Mouse (Mus musculus) neural tube, embryonic 12.5 days (tissue): ENCODE data around the gene Zfp423. TPM values are rescaled to one million over a fixed set of nuclear protein-coding genes. Genes with fewer than 3 reads are reported as not detected.
A peak's percentile ranks its signal among the peaks of the same experiment; 100 is the strongest.

Experiments used
- ATAC-seq: fragments of 200-750 bp; cut with Nextera tagmentation; 2 replicates; pipeline ENCODE4 v1.8.0; 2017; ENCODE audit warnings: low read depth, mild to moderate bottlenecking, moderate TSS enrichment, moderate library complexity; ENCODE audit not compliant: low FRiP score
- H3K27ac ChIP-seq: fragments of 300-500 bp; sonication (generic); 2 replicates; pipeline ENCODE4 v1.5.1; 2016
- H3K27me3 ChIP-seq: fragments of 300-500 bp; sonication (generic); replicated peaks from 2 replicates; pipeline ENCODE4 v1.6.1; 2016; ENCODE audit warnings: mild to moderate bottlenecking
- H3K36me3 ChIP-seq: fragments of 300-500 bp; sonication (generic); 2 replicates; pipeline ENCODE4 v1.6.1; 2016; ENCODE audit warnings: mild to moderate bottlenecking
- H3K4me1 ChIP-seq: fragments of 300-500 bp; sonication (generic); 2 replicates; pipeline ENCODE4 v1.6.1; 2016
- H3K4me2 ChIP-seq: fragments of 300-500 bp; sonication (generic); replicated peaks from 2 replicates; pipeline ENCODE4 v1.6.1; 2016; ENCODE audit warnings: mild to moderate bottlenecking
- H3K4me3 ChIP-seq: fragments of 300-500 bp; sonication (generic); 2 replicates; pipeline ENCODE4 v1.5.1; 2016
- H3K9ac ChIP-seq: fragments of 300-500 bp; sonication (generic); 2 replicates; pipeline ENCODE4 v1.6.1; 2016; ENCODE audit warnings: mild to moderate bottlenecking
- H3K9me3 ChIP-seq: fragments of 300-500 bp; sonication (generic); 2 replicates; pipeline ENCODE4 v1.6.1; 2016; ENCODE audit warnings: mild to moderate bottlenecking
- WGBS: fragments of 180-500 bp; shearing (Covaris S2); methylation state at CpG from one replicate; pipeline ENCODE4 v1.1.7; 2016; 5-methylcytosine and 5-hydroxymethylcytosine counted together
- polyA plus RNA-seq: library from polyadenylated mRNA; unstranded; fragments of >200 nt; fragmentation: Nextera tagmentation; extraction: Ambion mirVana; gene quantifications from 2 replicates; pipeline ENCODE4 v1.2.1, GENCODE M21; 2016

Gene Zfp423
- polyA plus RNA-seq, 1 experiment from 2014 or later, result 48.5 TPM

DNA sequence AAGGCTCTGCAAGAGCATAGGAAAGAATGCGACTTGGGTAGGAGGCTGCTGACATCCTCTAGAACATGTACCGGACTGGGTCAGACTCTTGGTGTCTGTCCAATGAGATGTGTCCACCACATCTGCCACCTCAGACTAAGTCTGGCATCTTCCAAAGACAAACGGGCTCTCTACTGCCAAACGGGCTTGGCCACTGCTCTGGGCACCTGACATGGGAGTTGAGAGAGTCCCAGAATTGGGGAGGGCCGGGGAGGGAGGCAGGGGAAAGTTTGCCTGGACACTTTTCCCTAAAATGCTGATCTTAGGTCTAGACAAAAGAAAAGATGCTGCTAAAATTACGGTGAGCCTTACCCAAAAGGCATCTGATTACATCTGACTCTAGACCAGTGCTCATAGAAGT lies 36.5 kb downstream of the Zfp423 start:
- H3K9me3 ChIP-seq, result no peaks in the 10 kb centered on the region
- ATAC-seq, result no peak
- peaks cover 2% of the 10 kb centered on the region; the same call in 1 of the 2 replicates for H3K36me3 ChIP-seq
- H3K4me3 ChIP-seq, result no peak overlapping the region
- no peak overlapping the region for H3K4me2 ChIP-seq
- no peak overlapping the region for H3K9ac ChIP-seq
- no peaks in the 10 kb centered on the region for H3K27me3 ChIP-seq
- 89% methylated on average over 6 of the region's 6 CpGs for WGBS
- H3K27ac ChIP-seq, result no peak overlapping the region
- H3K4me1 ChIP-seq, result peaks cover 31% of the 10 kb centered on the region

DNA sequence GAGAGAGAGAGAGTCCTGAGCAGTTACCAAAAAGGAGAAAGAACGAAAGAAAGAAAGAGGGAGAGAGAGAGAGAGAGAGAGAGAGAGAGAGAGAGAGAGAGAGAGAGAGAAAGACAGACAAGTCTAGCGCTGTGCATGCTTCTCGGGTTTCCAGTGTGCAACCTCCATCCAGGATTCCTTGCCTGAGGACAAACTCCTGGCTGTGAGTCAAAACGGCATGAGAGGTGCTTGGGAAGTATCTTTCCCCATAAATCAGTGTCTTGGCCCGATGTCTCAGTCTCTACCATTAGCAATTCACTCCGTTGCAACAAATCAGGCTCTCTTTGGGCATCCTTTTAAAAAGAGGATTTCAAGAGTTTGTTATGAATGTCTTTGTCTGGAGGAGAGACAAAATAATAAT lies 36.9 kb downstream of the Zfp423 start:
- 56% methylated on average over 6 of the region's 6 CpGs for WGBS
- no peak overlapping the region for H3K27ac ChIP-seq

DNA sequence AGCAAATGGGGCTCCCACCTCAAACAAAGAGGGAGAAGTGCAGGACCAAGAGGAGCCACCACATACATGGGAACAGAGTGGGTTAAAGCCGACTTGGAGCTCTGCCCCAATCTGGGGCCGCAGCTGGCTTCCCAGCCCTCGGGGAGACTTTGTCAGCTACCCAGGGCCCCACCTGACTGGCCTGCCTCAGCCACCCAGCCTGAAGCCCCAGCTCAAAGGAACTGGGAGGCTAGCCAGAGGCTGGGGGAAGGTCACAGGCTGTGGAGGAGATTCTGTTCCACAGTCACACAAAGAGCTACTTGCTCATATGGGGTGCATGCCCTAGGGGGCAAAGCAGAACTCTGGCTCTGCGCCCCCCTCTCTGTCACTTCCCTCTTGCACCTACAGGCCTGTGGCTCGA lies 41.4 kb downstream of the Zfp423 start:
- Histone ChIP-seq H3K9ac (no peak overlapping the region), H3K27me3 (no peaks in the 10 kb centered on the region), H3K4me3 (no peak overlapping the region), H3K4me1 (peaks cover 50% of the 10 kb centered on the region), H3K36me3 (no peaks in the 10 kb centered on the region; the same call in 1 of the 2 replicates), H3K4me2 (no peak overlapping the region), H3K27ac (peak overlapping the region; percentile 2; the same call in 1 of the 2 replicates), H3K9me3 (no peaks in the 10 kb centered on the region)
- WGBS, result 50% methylated on average over 5 of the region's 5 CpGs
- no peak for ATAC-seq

More for the DNA sequence above, 36.9 kb downstream of the Zfp423 start:
- Histone ChIP-seq H3K27me3 (no peaks in the 10 kb centered on the region), H3K9me3 (no peaks in the 10 kb centered on the region), H3K4me2 (no peak overlapping the region), H3K4me1 (peaks cover 35% of the 10 kb centered on the region), H3K4me3 (no peak overlapping the region), H3K9ac (no peak overlapping the region), H3K36me3 (peaks cover 2% of the 10 kb centered on the region; the same call in 1 of the 2 replicates)
- no peak for ATAC-seq

DNA sequence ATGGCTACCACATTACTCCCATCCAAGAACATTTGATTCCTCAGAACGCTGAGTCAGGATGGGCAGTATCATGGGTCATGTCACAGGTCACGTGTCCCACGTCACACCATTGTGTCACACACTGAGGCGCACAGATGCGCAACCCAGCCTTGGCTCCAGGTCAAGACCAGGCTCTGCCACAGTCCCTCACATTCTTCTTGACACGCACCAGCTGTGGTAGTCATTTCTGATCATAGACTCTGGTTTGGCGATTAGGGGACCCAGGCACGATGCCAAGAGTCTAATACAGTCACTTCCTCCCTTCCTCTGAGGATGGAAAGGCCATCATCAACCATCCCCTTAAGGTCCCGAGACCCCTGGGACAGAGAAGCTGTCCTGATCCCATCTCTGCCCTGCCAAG lies 43.6 kb downstream of the Zfp423 start:
- no peak for ATAC-seq
- Histone ChIP-seq H3K4me3 (no peak overlapping the region), H3K27me3 (no peaks in the 10 kb centered on the region), H3K9me3 (no peaks in the 10 kb centered on the region), H3K4me2 (no peak overlapping the region), H3K27ac (no peak overlapping the region), H3K9ac (no peak overlapping the region), H3K36me3 (no peaks in the 10 kb centered on the region), H3K4me1 (peaks cover 57% of the 10 kb centered on the region)
- 86% methylated on average over 9 of the region's 9 CpGs for WGBS

DNA sequence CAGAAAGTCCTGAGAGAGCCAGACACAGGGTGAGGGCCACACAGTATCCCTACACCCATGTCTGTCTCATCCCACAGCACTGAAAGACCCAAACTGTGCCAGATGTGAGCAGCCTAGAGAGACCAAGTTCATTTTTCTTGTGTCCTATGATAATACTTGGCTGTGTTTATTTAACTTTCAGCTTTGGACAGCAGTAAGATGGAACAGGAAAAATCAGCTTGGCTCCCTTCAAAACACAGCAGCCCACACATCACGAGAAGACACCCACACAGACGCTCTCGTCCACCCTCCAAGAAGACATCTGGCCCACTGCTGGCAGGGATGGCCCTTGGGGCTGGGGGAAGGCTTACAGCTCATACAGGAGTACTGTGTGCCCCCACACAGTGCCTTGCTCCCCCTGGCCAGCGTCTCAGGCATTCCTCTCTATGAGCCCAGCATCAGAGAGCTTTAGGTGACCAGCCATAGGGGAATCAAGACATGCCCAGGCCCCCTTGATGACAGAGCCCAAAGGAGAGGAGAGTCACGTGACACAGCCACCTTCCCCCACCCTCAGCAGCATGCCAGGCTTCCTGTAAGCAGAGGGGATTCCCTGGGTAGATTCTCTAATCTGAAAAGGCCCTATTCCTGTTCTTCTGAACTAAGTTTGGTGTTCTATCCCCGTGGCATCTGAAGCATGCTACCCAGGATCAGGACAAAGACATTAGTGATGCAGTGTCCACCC lies 45.0 kb downstream of the Zfp423 start:
- Histone ChIP-seq H3K36me3 (no peaks in the 10 kb centered on the region), H3K9ac (no peak overlapping the region), H3K4me1 (peaks cover 65% of the 10 kb centered on the region), H3K27ac (no peak overlapping the region), H3K4me3 (no peak overlapping the region), H3K27me3 (no peaks in the 10 kb centered on the region), H3K4me2 (no peak overlapping the region), H3K9me3 (no peaks in the 10 kb centered on the region)
- 64% methylated on average over 6 of the region's 6 CpGs for WGBS
- no peak for ATAC-seq

DNA sequence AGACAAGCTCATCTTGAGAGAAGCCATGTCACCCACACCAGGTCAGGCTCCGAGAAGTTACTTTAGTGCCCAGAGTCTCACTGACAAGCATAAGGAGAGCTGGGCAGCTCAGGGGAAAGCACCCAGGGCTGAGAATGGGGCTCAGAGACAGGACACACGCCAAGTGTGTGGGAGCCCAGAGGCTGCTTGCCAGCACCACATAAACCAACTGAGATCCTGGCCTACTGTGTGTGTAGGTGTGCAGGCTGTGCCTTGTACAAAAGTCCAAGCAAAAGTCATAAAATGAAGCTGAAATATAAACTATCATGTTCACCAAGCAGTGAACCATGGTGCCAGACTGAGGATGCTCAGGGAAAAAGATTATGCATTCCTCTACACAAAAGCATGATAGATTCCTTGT lies 50.5 kb downstream of the Zfp423 start:
- H3K4me2 ChIP-seq, result no peak overlapping the region
- H3K27me3 ChIP-seq, result no peaks in the 10 kb centered on the region
- H3K9me3 ChIP-seq, result no peaks in the 10 kb centered on the region
- no peak overlapping the region for H3K27ac ChIP-seq
- peaks cover 35% of the 10 kb centered on the region for H3K4me1 ChIP-seq
- ATAC-seq, result no peak
- no peak overlapping the region for H3K4me3 ChIP-seq
- 72% methylated on average over 2 of the region's 2 CpGs for WGBS
- H3K36me3 ChIP-seq, result no peaks in the 10 kb centered on the region
- H3K9ac ChIP-seq, result no peak overlapping the region

DNA sequence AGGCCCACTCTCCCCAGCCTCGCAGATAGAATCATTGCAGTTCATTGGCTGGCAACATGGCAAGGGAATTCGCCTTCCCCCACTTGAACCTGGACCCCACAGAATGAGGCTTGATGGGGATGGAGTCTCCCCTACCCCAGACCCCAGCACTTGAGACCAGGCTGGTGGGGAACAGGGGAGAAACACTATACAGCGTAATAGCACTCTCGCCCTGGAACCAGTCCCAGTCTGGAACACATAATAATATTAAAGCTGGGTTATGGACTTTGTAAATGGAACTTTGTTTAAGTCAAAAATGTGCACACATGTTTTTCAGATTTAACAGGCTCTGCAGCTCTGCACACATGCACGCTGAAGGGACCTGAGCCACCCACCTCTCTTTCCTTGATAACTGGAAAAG lies 54.0 kb downstream of the Zfp423 start:
- peaks cover 10% of the 10 kb centered on the region; the same call in 1 of the 2 replicates for H3K4me1 ChIP-seq
- ATAC-seq, result no peak
- H3K27me3 ChIP-seq, result no peaks in the 10 kb centered on the region
- no peak overlapping the region for H3K4me2 ChIP-seq
- H3K9me3 ChIP-seq, result no peaks in the 10 kb centered on the region
- no peak overlapping the region for H3K4me3 ChIP-seq
- WGBS, result 87% methylated on average over 5 of the region's 5 CpGs
- no peak overlapping the region for H3K27ac ChIP-seq
- no peaks in the 10 kb centered on the region for H3K36me3 ChIP-seq
- H3K9ac ChIP-seq, result no peak overlapping the region

DNA sequence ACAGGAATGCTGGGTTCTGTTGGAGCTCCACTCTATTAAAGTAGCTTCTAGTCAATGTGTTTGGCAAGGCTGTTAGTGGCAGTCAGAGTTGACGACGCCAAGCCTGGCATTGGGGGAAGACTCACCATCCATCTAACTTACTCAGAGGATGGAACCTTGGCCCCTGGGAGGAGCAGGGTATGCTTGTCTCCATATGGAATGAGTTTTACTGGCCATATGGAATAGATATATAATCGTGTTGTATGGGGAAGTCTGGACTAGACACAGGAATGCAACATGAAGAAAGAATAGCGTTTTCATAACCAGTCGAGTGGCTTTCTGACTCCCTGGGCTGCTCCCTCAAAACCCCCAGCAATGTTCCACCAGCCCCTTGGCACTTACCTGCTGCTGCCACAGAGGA lies 55.3 kb downstream of the Zfp423 start:
- Histone ChIP-seq H3K9me3 (no peaks in the 10 kb centered on the region), H3K4me2 (no peak overlapping the region), H3K27me3 (no peaks in the 10 kb centered on the region), H3K4me3 (no peak overlapping the region), H3K9ac (no peak overlapping the region), H3K27ac (no peak overlapping the region), H3K36me3 (no peaks in the 10 kb centered on the region), H3K4me1 (peaks cover 4% of the 10 kb centered on the region; the same call in 1 of the 2 replicates)
- WGBS, result 84% methylated on average over 5 of the region's 5 CpGs
- no peak for ATAC-seq

DNA sequence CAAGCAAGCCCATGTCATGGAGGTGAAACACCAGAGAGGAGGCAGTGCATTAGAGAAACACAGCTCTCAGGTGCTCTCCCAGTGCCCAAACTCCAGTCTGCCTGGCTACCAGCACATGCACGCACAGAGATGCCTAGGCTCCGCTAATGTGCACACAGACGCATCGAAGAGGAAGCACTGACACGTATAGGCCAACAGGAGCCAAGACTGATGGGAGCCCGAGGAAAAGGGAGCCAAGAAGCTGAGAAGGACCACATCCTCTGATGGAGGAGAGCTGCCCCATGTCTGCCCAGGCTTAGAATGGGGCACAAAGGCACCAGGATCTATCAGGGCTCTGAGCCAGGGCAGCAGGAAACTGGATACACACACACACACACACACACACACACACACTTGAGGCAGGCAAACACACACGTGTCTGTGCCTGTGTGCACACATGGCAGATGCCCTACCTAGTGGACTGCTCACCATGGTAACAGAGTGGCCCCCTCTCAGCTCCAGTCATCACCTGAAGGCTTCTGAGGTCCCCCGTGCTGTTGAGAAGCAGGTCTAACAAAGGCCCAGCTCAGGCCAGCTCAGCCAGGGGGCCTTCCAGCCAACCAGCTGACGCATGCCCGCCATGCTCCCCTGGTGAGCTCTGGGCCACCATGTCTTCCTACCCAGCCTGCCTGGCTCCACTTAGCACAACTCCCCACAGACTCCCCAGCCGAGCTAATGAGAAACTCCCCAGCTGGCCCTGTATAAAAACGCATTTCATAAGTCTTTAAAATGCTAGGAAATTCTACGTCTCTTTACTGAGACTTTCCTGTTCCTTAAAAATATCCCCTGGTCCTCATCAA lies 64.0 kb downstream of the Zfp423 start:
- Histone ChIP-seq H3K4me3 (no peak overlapping the region), H3K27ac (no peak overlapping the region), H3K36me3 (no peaks in the 10 kb centered on the region), H3K9me3 (no peaks in the 10 kb centered on the region), H3K9ac (no peak overlapping the region), H3K4me2 (no peak overlapping the region), H3K27me3 (no peaks in the 10 kb centered on the region), H3K4me1 (peaks cover 52% of the 10 kb centered on the region)
- no peak; the same call in 1 of the 2 replicates for ATAC-seq
- WGBS, result 58% methylated on average over 13 of the region's 13 CpGs

DNA sequence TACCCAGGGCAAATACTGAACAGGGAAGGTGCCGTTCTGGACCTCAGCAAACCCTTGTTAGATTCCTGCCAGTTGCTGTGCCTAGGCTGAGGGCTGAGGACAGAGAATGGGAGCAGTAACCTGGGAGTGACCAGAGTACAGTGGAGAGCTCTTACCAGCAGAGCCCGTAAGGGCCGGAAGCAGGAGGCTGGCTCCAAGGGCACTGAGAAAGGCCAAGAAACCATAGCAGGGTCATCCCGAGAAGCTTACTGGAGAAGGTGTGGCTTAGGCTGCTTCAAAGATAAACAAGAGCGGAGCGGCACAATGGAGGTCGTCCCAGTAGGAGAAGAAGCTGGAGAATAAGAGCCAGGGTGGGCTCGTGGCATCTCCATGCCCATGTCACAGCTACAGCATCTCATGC lies 65.1 kb downstream of the Zfp423 start:
- no peaks in the 10 kb centered on the region for H3K27me3 ChIP-seq
- no peak overlapping the region for H3K27ac ChIP-seq
- H3K9me3 ChIP-seq, result no peaks in the 10 kb centered on the region
- ATAC-seq, result no peak
- peaks cover 52% of the 10 kb centered on the region for H3K4me1 ChIP-seq
- H3K9ac ChIP-seq, result no peak overlapping the region
- no peak overlapping the region for H3K4me3 ChIP-seq
- H3K36me3 ChIP-seq, result no peaks in the 10 kb centered on the region
- no peak overlapping the region for H3K4me2 ChIP-seq
- 49% methylated on average over 8 of the region's 8 CpGs for WGBS

DNA sequence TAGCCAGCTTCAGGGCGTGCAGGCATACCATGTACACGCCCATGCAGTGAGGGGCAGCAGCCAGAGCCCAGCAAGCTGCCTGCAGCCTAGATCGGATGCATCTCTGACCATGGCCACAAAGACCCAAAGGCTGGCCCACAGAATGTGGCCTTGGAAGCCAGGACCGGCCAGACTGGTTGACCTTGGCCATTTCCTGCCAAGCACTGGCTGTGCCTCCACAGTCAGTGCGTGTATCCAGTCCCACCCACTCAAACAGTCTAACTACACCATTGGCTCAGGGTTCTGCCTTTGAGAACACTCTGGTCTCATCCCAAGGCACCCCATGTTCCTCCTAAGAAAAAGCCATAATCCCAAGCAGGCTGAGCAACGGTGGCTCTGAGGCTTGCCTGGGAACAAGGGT lies 65.8 kb downstream of the Zfp423 start:
- Histone ChIP-seq H3K36me3 (no peaks in the 10 kb centered on the region), H3K27me3 (no peaks in the 10 kb centered on the region), H3K27ac (no peak overlapping the region), H3K4me2 (no peak overlapping the region), H3K9me3 (no peaks in the 10 kb centered on the region), H3K4me3 (no peak overlapping the region), H3K9ac (no peak overlapping the region), H3K4me1 (peaks cover 52% of the 10 kb centered on the region)
- 69% methylated on average over 6 of the region's 6 CpGs for WGBS
- ATAC-seq, result no peak

DNA sequence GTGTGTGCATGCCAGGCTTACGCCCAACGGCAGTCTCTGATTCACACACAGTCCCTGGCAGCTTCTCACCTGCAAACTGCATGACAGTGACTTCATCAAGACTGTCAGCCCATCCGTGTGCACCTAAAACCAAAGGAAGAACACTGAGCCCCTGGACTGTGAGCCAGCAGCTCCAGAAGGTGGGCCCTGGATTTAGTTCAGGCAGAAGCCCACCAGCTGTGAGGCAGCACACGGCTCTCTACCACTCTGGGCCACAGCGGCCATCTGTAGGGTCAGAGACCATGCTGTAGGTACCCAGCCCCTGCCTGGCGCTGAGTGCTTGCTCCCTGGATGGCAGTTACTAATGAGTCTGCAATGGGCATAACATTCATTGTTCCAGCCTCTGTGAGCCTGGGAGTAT lies 66.5 kb downstream of the Zfp423 start:
- no peaks in the 10 kb centered on the region for H3K36me3 ChIP-seq
- no peak for ATAC-seq
- peak overlapping the region; percentile 9; the same call in 1 of the 2 replicates for H3K9ac ChIP-seq
- H3K27ac ChIP-seq, result no peak overlapping the region
- H3K4me1 ChIP-seq, result peaks cover 54% of the 10 kb centered on the region
- H3K27me3 ChIP-seq, result no peaks in the 10 kb centered on the region
- 73% methylated on average over 6 of the region's 6 CpGs for WGBS
- no peak overlapping the region for H3K4me2 ChIP-seq
- H3K9me3 ChIP-seq, result no peaks in the 10 kb centered on the region
- H3K4me3 ChIP-seq, result no peak overlapping the region
